Mouse (Mus musculus): ENCODE measurements at regions not wholly inside any gene's neighbourhood (a gene's known extent, or its start where the extent isn't known, plus 50 kb on each side); places are given as distances from the start of the nearest gene placed in this dataset.

GRCm38 (mm10) chr6:31625055-31625454 is 61.3 kb upstream of the Podxl start:
- TF ChIP-seq CTCF (IDR thresholded peaks at IDR 0.05; ENCODE audit: borderline replicate concordance, extremely low read depth, insufficient read depth, insufficient read length), result no peak
- TF ChIP-seq POLR2A (IDR thresholded peaks at IDR 0.05; ENCODE audit: borderline replicate concordance, extremely low read depth, insufficient read depth, insufficient read length, poor library complexity, severe bottlenecking), result no peak
